Mouse (Mus musculus): ENCODE measurements around the gene Bcl2l15.
A peak's percentile ranks its signal among the peaks of the same experiment; 100 is the strongest.

Gene Bcl2l15

GRCm38 (mm10) chr3:103874329-103874728 is 41.9 kb downstream of the Bcl2l15 start:
- DNase-seq, result no peak

GRCm38 (mm10) chr3:103885946-103886345 is 53.5 kb downstream of the Bcl2l15 start:
- no peak for DNase-seq

GRCm38 (mm10) chr3:103887581-103887980 is 55.2 kb downstream of the Bcl2l15 start:
- peak; percentile 72 for DNase-seq

- DNase-seq, result no peak
These were observed 61.0 kb downstream of the Bcl2l15 start for GRCm38 (mm10) chr3:103893374-103893773.
